Mouse (Mus musculus): ENCODE measurements around the gene C130079G13Rik. TPM values are rescaled to one million over a fixed set of nuclear protein-coding genes. Genes with fewer than 3 reads are reported as not detected.
"Not testable (repeated sequence)": the region's sequence is repeated elsewhere in the genome, so short reads cannot be mapped to it uniquely, and the experiment has no call there.

C130079G13Rik gene
- polyA plus RNA-seq (2014; fragmentation: Nextera tagmentation; extraction: Ambion mirVana), result not detected in 2 replicates

GRCm38 (mm10) chr3:59924914-59925313, at the start of gene C130079G13Rik:
Gene C130079G13Rik (plus strand): TSS chr3:59925214.
- Histone ChIP-seq H3K4me3 (ENCODE audit: low read depth, low read length) (no peak within 1 kb of the TSS), H3K27me3 (ENCODE audit: control insufficient read depth, insufficient read depth, low read length) (no peaks in the 10 kb centered on the region), H3K27ac (ENCODE audit: low read depth, low read length) (no peak within 1 kb of the TSS), H3K36me3 (ENCODE audit: control insufficient read depth, insufficient read depth, low read length) (no peaks in the 10 kb centered on the region), H3K9ac (ENCODE audit: low read length) (no peak within 1 kb of the TSS), H3K9me3 (ENCODE audit: control insufficient read depth, low read length) (no peaks in the 10 kb centered on the region), H3K4me2 (no peak within 1 kb of the TSS), H3K4me1 (ENCODE audit: control insufficient read depth, insufficient read depth, low read length) (no peaks in the 10 kb centered on the region)
- 90% methylated on average over 2 of the region's 2 CpGs for WGBS
- DNase-seq (ENCODE audit: low spot score, missing footprints) (no peak), ATAC-seq (ENCODE audit: low FRiP score) (no peak)

- H3K4me1 ChIP-seq (ENCODE audit: control insufficient read depth, insufficient read depth, low read length); H3K36me3 ChIP-seq (ENCODE audit: control insufficient read depth, insufficient read depth, low read length); H3K4me3 ChIP-seq (ENCODE audit: low read depth, low read length); H3K27ac ChIP-seq (ENCODE audit: low read depth, low read length); H3K9ac ChIP-seq (ENCODE audit: low read length); DNase-seq (ENCODE audit: low spot score, missing footprints); H3K27me3 ChIP-seq (ENCODE audit: control insufficient read depth, insufficient read depth, low read length); H3K4me2 ChIP-seq; H3K9me3 ChIP-seq (ENCODE audit: control insufficient read depth, low read length); ATAC-seq (ENCODE audit: low FRiP score): not testable (repeated sequence)
- WGBS, result 26% methylated on average over 1 of the region's 1 CpGs
Observed at GRCm38 (mm10) chr3:59877601-59878000, 47.4 kb upstream of the C130079G13Rik start.

GRCm38 (mm10) chr3:59879801-59880554, 45.0 kb upstream of the C130079G13Rik start:
- ATAC-seq (ENCODE audit: low FRiP score); H3K9ac ChIP-seq (ENCODE audit: low read length); H3K4me3 ChIP-seq (ENCODE audit: low read depth, low read length); H3K9me3 ChIP-seq (ENCODE audit: control insufficient read depth, low read length); H3K4me2 ChIP-seq; DNase-seq (ENCODE audit: low spot score, missing footprints); H3K36me3 ChIP-seq (ENCODE audit: control insufficient read depth, insufficient read depth, low read length); H3K4me1 ChIP-seq (ENCODE audit: control insufficient read depth, insufficient read depth, low read length); H3K27ac ChIP-seq (ENCODE audit: low read depth, low read length); H3K27me3 ChIP-seq (ENCODE audit: control insufficient read depth, insufficient read depth, low read length): not testable (repeated sequence)
- 78% methylated on average over 7 of the region's 7 CpGs for WGBS

- H3K9me3 ChIP-seq (ENCODE audit: control insufficient read depth, low read length), result no peaks in the 10 kb centered on the region
- no peaks in the 10 kb centered on the region for H3K27me3 ChIP-seq (ENCODE audit: control insufficient read depth, insufficient read depth, low read length)
- no peak overlapping the region for H3K27ac ChIP-seq (ENCODE audit: low read depth, low read length)
- H3K4me2 ChIP-seq, result no peak overlapping the region
- H3K4me3 ChIP-seq (ENCODE audit: low read depth, low read length), result no peak overlapping the region
- no peak for DNase-seq (ENCODE audit: low spot score, missing footprints)
- no peaks in the 10 kb centered on the region for H3K4me1 ChIP-seq (ENCODE audit: control insufficient read depth, insufficient read depth, low read length)
- 92% methylated on average over 2 of the region's 2 CpGs for WGBS
- no peaks in the 10 kb centered on the region for H3K36me3 ChIP-seq (ENCODE audit: control insufficient read depth, insufficient read depth, low read length)
- H3K9ac ChIP-seq (ENCODE audit: low read length), result no peak overlapping the region
- ATAC-seq (ENCODE audit: low FRiP score), result no peak
Observed at GRCm38 (mm10) chr3:59893276-59893675, 31.7 kb upstream of the C130079G13Rik start.

GRCm38 (mm10) chr3:59934621-59935020, 9.6 kb downstream of the C130079G13Rik start:
- 81% methylated on average over 1 of the region's 1 CpGs for WGBS
- DNase-seq (ENCODE audit: low spot score, missing footprints), result no peak

GRCm38 (mm10) chr3:59947294-59947950, 22.4 kb downstream of the C130079G13Rik start:
- Histone ChIP-seq H3K4me1 (ENCODE audit: control insufficient read depth, insufficient read depth, low read length) (no peaks in the 10 kb centered on the region), H3K9me3 (ENCODE audit: control insufficient read depth, low read length) (no peaks in the 10 kb centered on the region), H3K9ac (ENCODE audit: low read length) (no peak overlapping the region), H3K4me2 (no peak overlapping the region), H3K27ac (ENCODE audit: low read depth, low read length) (no peak overlapping the region), H3K36me3 (ENCODE audit: control insufficient read depth, insufficient read depth, low read length) (no peaks in the 10 kb centered on the region), H3K4me3 (ENCODE audit: low read depth, low read length) (no peak overlapping the region), H3K27me3 (ENCODE audit: control insufficient read depth, insufficient read depth, low read length) (no peaks in the 10 kb centered on the region)
- no peak for DNase-seq (ENCODE audit: low spot score, missing footprints)
- 91% methylated on average over 10 of the region's 10 CpGs for WGBS
- ATAC-seq (ENCODE audit: low FRiP score), result no peak

More at GRCm38 (mm10) chr3:59934621-59935020, 9.6 kb downstream of the C130079G13Rik start:
- Histone ChIP-seq H3K9ac (ENCODE audit: low read length) (no peak overlapping the region), H3K4me2 (no peak overlapping the region), H3K36me3 (ENCODE audit: control insufficient read depth, insufficient read depth, low read length) (no peaks in the 10 kb centered on the region), H3K4me3 (ENCODE audit: low read depth, low read length) (no peak overlapping the region), H3K27me3 (ENCODE audit: control insufficient read depth, insufficient read depth, low read length) (no peaks in the 10 kb centered on the region), H3K9me3 (ENCODE audit: control insufficient read depth, low read length) (no peaks in the 10 kb centered on the region), H3K27ac (ENCODE audit: low read depth, low read length) (no peak overlapping the region), H3K4me1 (ENCODE audit: control insufficient read depth, insufficient read depth, low read length) (no peaks in the 10 kb centered on the region)
- ATAC-seq (ENCODE audit: low FRiP score), result no peak

GRCm38 (mm10) chr3:59970891-59971290, 45.9 kb downstream of the C130079G13Rik start:
- no peaks in the 10 kb centered on the region for H3K9me3 ChIP-seq (ENCODE audit: control insufficient read depth, low read length)
- H3K27me3 ChIP-seq (ENCODE audit: control insufficient read depth, insufficient read depth, low read length), result no peaks in the 10 kb centered on the region
- no peak overlapping the region for H3K4me2 ChIP-seq
- ATAC-seq (ENCODE audit: low FRiP score) (no peak), DNase-seq (ENCODE audit: low spot score, missing footprints) (no peak)
- no peaks in the 10 kb centered on the region for H3K36me3 ChIP-seq (ENCODE audit: control insufficient read depth, insufficient read depth, low read length)
- WGBS, result 89% methylated on average over 5 of the region's 5 CpGs
- H3K4me1 ChIP-seq (ENCODE audit: control insufficient read depth, insufficient read depth, low read length), result no peaks in the 10 kb centered on the region
- H3K9ac ChIP-seq (ENCODE audit: low read length), result no peak overlapping the region
- no peak overlapping the region for H3K4me3 ChIP-seq (ENCODE audit: low read depth, low read length)
- H3K27ac ChIP-seq (ENCODE audit: low read depth, low read length), result no peak overlapping the region

- Histone ChIP-seq H3K9me3 (ENCODE audit: control insufficient read depth, low read length) (no peaks in the 10 kb centered on the region), H3K36me3 (ENCODE audit: control insufficient read depth, insufficient read depth, low read length) (no peaks in the 10 kb centered on the region), H3K27me3 (ENCODE audit: control insufficient read depth, insufficient read depth, low read length) (no peaks in the 10 kb centered on the region), H3K27ac (ENCODE audit: low read depth, low read length) (no peak overlapping the region), H3K4me2 (no peak overlapping the region), H3K4me3 (ENCODE audit: low read depth, low read length) (no peak overlapping the region), H3K9ac (ENCODE audit: low read length) (no peak overlapping the region), H3K4me1 (ENCODE audit: control insufficient read depth, insufficient read depth, low read length) (no peaks in the 10 kb centered on the region)
- no peak for ATAC-seq (ENCODE audit: low FRiP score)
- DNase-seq (ENCODE audit: low spot score, missing footprints), result no peak
Observed at GRCm38 (mm10) chr3:59974591-59974990, 49.6 kb downstream of the C130079G13Rik start.

All from midbrain, embryonic 11.5 days (tissue).